Mouse (Mus musculus) heart, postnatal 0 days (tissue): ENCODE measurements around the gene Mamld1.

Experiments
- CTCF ChIP-seq: IDR thresholded peaks from 2 replicates; pipeline ENCODE4 v1.5.1; 2016; ENCODE audit warnings: antibody characterized with exemption, control low read depth, low read depth
- EP300 ChIP-seq: IDR thresholded peaks from 2 replicates; pipeline ENCODE4 v1.6.1; 2016; ENCODE audit warnings: antibody characterized with exemption, low read depth

DNA sequence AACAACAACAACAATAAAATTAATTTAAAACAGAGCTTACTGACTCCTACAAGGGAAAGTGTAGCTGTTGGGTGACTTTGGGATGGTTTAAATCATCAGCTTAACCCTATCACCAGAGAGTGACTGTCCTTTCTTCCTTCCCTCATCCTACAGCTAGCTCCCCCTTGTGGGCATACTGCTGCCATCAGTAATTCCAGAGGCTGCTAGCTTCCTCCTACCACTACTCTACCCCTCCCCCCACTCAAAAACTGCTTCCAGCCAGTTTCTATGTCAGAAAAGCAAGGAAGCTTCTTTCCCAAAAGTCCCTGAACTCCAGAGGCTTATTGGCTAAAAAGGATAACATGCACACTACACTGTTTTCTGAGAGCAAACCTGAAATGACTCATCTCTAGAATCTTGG, 81.4 kb downstream of the Mamld1 start:
- TF ChIP-seq CTCF: peak; percentile 28
- no peak for TF ChIP-seq EP300
